Mouse (Mus musculus): ENCODE measurements around the gene Ppp2r5b.

The Ppp2r5b gene

GRCm38 (mm10) chr19:6233647-6234046 lies 2.0 kb downstream of the Ppp2r5b start:
- no peak for DNase-seq

GRCm38 (mm10) chr19:6231036-6231435 lies 4.6 kb downstream of the Ppp2r5b start:
- no peak for DNase-seq

- no peak for DNase-seq
These were observed 5.3 kb downstream of the Ppp2r5b start for GRCm38 (mm10) chr19:6230411-6230810.

- DNase-seq: no peak
These were observed 7.8 kb downstream of the Ppp2r5b start for GRCm38 (mm10) chr19:6227864-6228263.

GRCm38 (mm10) chr19:6226763-6227162 lies 8.9 kb downstream of the Ppp2r5b start:
- no peak for DNase-seq

- no peak for DNase-seq
These were observed 9.5 kb downstream of the Ppp2r5b start, which contains the start of gene Gpha2 for GRCm38 (mm10) chr19:6226135-6226534. TSS of gene Gpha2 (plus strand) at chr19:6226380.

GRCm38 (mm10) chr19:6218606-6219005 lies 17.1 kb downstream of the Ppp2r5b start:
- DNase-seq: no peak

- DNase-seq: no peak
These were observed 19.5 kb downstream of the Ppp2r5b start for GRCm38 (mm10) chr19:6216046-6216705.

GRCm38 (mm10) chr19:6206716-6207115 lies 29.0 kb downstream of the Ppp2r5b start:
- DNase-seq: no peak

GRCm38 (mm10) chr19:6204265-6204664 lies 31.4 kb downstream of the Ppp2r5b start:
- DNase-seq: no peak

- DNase-seq: no peak
These were observed 51.5 kb downstream of the Ppp2r5b start, which contains the start of gene Majin for GRCm38 (mm10) chr19:6184131-6184530. TSS of gene Majin (plus strand) at chr19:6184388.

GRCm38 (mm10) chr19:6182534-6182933 lies 53.1 kb downstream of the Ppp2r5b start:
- DNase-seq: peak; percentile 4

GRCm38 (mm10) chr19:6181629-6182028 lies 54.0 kb downstream of the Ppp2r5b start:
- peak; percentile 16 for DNase-seq

GRCm38 (mm10) chr19:6178775-6179174 lies 56.9 kb downstream of the Ppp2r5b start:
- no peak for DNase-seq

Measured in thymus, postnatal 14 days (tissue).